Mouse (Mus musculus): ENCODE measurements around the gene Wdr82. TPM values are rescaled to one million over a fixed set of nuclear protein-coding genes. Genes with fewer than 3 reads are reported as not detected.

The Wdr82 gene
- polyA plus RNA-seq, 1 experiment from 2014 or later = 22.0 TPM

GRCm38 (mm10) chr9:106215341-106216125 lies 44.8 kb downstream of the Wdr82 start:
- Histone ChIP-seq H3K4me3 (ENCODE audit: inconsistent target) (no peak overlapping the region), H3K27ac (no peak overlapping the region), H3K79me2 (ENCODE audit: inconsistent target) (peaks cover 13% of the 10 kb centered on the region; the same call in 1 of the 2 replicates), H3K36me3 (ENCODE audit: inconsistent target) (peaks cover 33% of the 10 kb centered on the region)
- 67% methylated on average over 6 of the region's 6 CpGs for WGBS (ENCODE audit: missing documents)

GRCm38 (mm10) chr9:106216971-106217370 lies 46.2 kb downstream of the Wdr82 start:
- no peak overlapping the region for H3K27ac ChIP-seq
- H3K79me2 ChIP-seq (ENCODE audit: inconsistent target) = no peaks in the 10 kb centered on the region; the same call in 1 of the 2 replicates
- H3K36me3 ChIP-seq (ENCODE audit: inconsistent target) = peaks cover 33% of the 10 kb centered on the region
- H3K4me3 ChIP-seq (ENCODE audit: inconsistent target) = no peak overlapping the region
- WGBS (ENCODE audit: missing documents) = 99% methylated on average over 6 of the region's 7 CpGs

- no peak overlapping the region for H3K27ac ChIP-seq
Observed at GRCm38 (mm10) chr9:106220894-106221523, 50.3 kb downstream of the Wdr82 start.

GRCm38 (mm10) chr9:106222261-106222851 lies 51.6 kb downstream of the Wdr82 start, which contains the start of gene Tlr9:
Tlr9 (plus strand) TSS chr9:106222598.
- H3K4me3 ChIP-seq (ENCODE audit: inconsistent target) = peak within 1 kb of the TSS; percentile 25; the same call in 1 of the 2 replicates
- 11% methylated on average over 4 of the region's 4 CpGs for WGBS (ENCODE audit: missing documents)
- peak within 1 kb of the TSS; percentile 79 for H3K27ac ChIP-seq
- H3K36me3 ChIP-seq (ENCODE audit: inconsistent target) = peaks cover 17% of the 10 kb centered on the region; the same call in 1 of the 2 replicates
- H3K79me2 ChIP-seq (ENCODE audit: inconsistent target) = peaks cover 48% of the 10 kb centered on the region; the same call in 1 of the 2 replicates

More at GRCm38 (mm10) chr9:106220894-106221523, 50.3 kb downstream of the Wdr82 start:
- WGBS (ENCODE audit: missing documents) = 82% methylated on average over 8 of the region's 8 CpGs
- Histone ChIP-seq H3K4me3 (ENCODE audit: inconsistent target) (no peak overlapping the region), H3K79me2 (ENCODE audit: inconsistent target) (peaks cover 34% of the 10 kb centered on the region; the same call in 1 of the 2 replicates), H3K36me3 (ENCODE audit: inconsistent target) (peaks cover 17% of the 10 kb centered on the region; the same call in 1 of the 2 replicates)

GRCm38 (mm10) chr9:106222994-106223393 lies 52.3 kb downstream of the Wdr82 start:
- H3K27ac ChIP-seq = peak overlapping the region; percentile 79
- H3K4me3 ChIP-seq (ENCODE audit: inconsistent target) = peak overlapping the region; percentile 25; the same call in 1 of the 2 replicates
- 31% methylated on average over 4 of the region's 4 CpGs for WGBS (ENCODE audit: missing documents)
- H3K79me2 ChIP-seq (ENCODE audit: inconsistent target) = peaks cover 54% of the 10 kb centered on the region; the same call in 1 of the 2 replicates
- H3K36me3 ChIP-seq (ENCODE audit: inconsistent target) = peaks cover 23% of the 10 kb centered on the region; the same call in 1 of the 2 replicates

GRCm38 (mm10) chr9:106225469-106226150 lies 54.9 kb downstream of the Wdr82 start:
- 74% methylated on average over 23 of the region's 24 CpGs for whole genome bisulfite sequencing (ENCODE audit: missing documents)
- Histone ChIP-seq H3K36me3 (ENCODE audit: inconsistent target) (peaks cover 28% of the 10 kb centered on the region; the same call in 1 of the 2 replicates), H3K27ac (no peak overlapping the region), H3K4me3 (ENCODE audit: inconsistent target) (no peak overlapping the region), H3K79me2 (ENCODE audit: inconsistent target) (peaks cover 57% of the 10 kb centered on the region; the same call in 1 of the 2 replicates)

- H3K36me3 ChIP-seq (ENCODE audit: inconsistent target) = peaks cover 28% of the 10 kb centered on the region; the same call in 1 of the 2 replicates
- no peak overlapping the region for H3K27ac ChIP-seq
- H3K79me2 ChIP-seq (ENCODE audit: inconsistent target) = peaks cover 57% of the 10 kb centered on the region; the same call in 1 of the 2 replicates
- 14% methylated on average over 34 of the region's 34 CpGs for WGBS (ENCODE audit: missing documents)
- no peak overlapping the region for H3K4me3 ChIP-seq (ENCODE audit: inconsistent target)
Observed at GRCm38 (mm10) chr9:106226151-106226682, 55.5 kb downstream of the Wdr82 start.

- Histone ChIP-seq H3K27ac (no peak overlapping the region), H3K79me2 (ENCODE audit: inconsistent target) (peaks cover 53% of the 10 kb centered on the region; the same call in 1 of the 2 replicates), H3K36me3 (ENCODE audit: inconsistent target) (peaks cover 30% of the 10 kb centered on the region; the same call in 1 of the 2 replicates), H3K4me3 (ENCODE audit: inconsistent target) (no peak overlapping the region)
- 95% methylated on average over 8 of the region's 8 CpGs for WGBS (ENCODE audit: missing documents)
Observed at GRCm38 (mm10) chr9:106227790-106228429, 57.2 kb downstream of the Wdr82 start.

- peaks cover 31% of the 10 kb centered on the region; the same call in 1 of the 2 replicates for H3K79me2 ChIP-seq (ENCODE audit: inconsistent target)
- peak overlapping the region; percentile 87 for H3K27ac ChIP-seq
- 15% methylated on average over 9 of the region's 9 CpGs for WGBS (ENCODE audit: missing documents)
- no peak overlapping the region for H3K4me3 ChIP-seq (ENCODE audit: inconsistent target)
- H3K36me3 ChIP-seq (ENCODE audit: inconsistent target) = peaks cover 34% of the 10 kb centered on the region
Observed at GRCm38 (mm10) chr9:106230051-106230733, 59.5 kb downstream of the Wdr82 start.

GRCm38 (mm10) chr9:106230734-106231106 lies 60.0 kb downstream of the Wdr82 start:
- Histone ChIP-seq H3K4me3 (ENCODE audit: inconsistent target) (no peak overlapping the region), H3K36me3 (ENCODE audit: inconsistent target) (peaks cover 39% of the 10 kb centered on the region)

GRCm38 (mm10) chr9:106231220-106231619 lies 60.5 kb downstream of the Wdr82 start:
- Histone ChIP-seq H3K4me3 (ENCODE audit: inconsistent target) (no peak overlapping the region), H3K79me2 (ENCODE audit: inconsistent target) (peaks cover 20% of the 10 kb centered on the region; the same call in 1 of the 2 replicates), H3K27ac (peak overlapping the region; percentile 87), H3K36me3 (ENCODE audit: inconsistent target) (peaks cover 44% of the 10 kb centered on the region)
- 64% methylated on average over 5 of the region's 7 CpGs for WGBS (ENCODE audit: missing documents)

More at GRCm38 (mm10) chr9:106230734-106231106, 60.0 kb downstream of the Wdr82 start:
- WGBS (ENCODE audit: missing documents) = 17% methylated on average over 3 of the region's 3 CpGs
- Histone ChIP-seq H3K79me2 (ENCODE audit: inconsistent target) (peaks cover 25% of the 10 kb centered on the region; the same call in 1 of the 2 replicates), H3K27ac (peak overlapping the region; percentile 87)

GRCm38 (mm10) chr9:106231816-106232215 lies 61.1 kb downstream of the Wdr82 start:
- Histone ChIP-seq H3K27ac (no peak overlapping the region), H3K36me3 (ENCODE audit: inconsistent target) (peaks cover 50% of the 10 kb centered on the region), H3K79me2 (ENCODE audit: inconsistent target) (peaks cover 14% of the 10 kb centered on the region; the same call in 1 of the 2 replicates), H3K4me3 (ENCODE audit: inconsistent target) (no peak overlapping the region)
- 81% methylated on average over 4 of the region's 4 CpGs for WGBS (ENCODE audit: missing documents)

- peaks cover 56% of the 10 kb centered on the region for H3K36me3 ChIP-seq (ENCODE audit: inconsistent target)
- peaks cover 3% of the 10 kb centered on the region; the same call in 1 of the 2 replicates for H3K79me2 ChIP-seq (ENCODE audit: inconsistent target)
- WGBS (ENCODE audit: missing documents) = 89% methylated on average over 3 of the region's 3 CpGs
- H3K27ac ChIP-seq = no peak overlapping the region
- H3K4me3 ChIP-seq (ENCODE audit: inconsistent target) = no peak overlapping the region
Observed at GRCm38 (mm10) chr9:106232956-106233355, 62.2 kb downstream of the Wdr82 start.

Measured in macrophage (primary cell).